In genomic region chr16:12696939-12697621, GRCm38 (mm10) we compare ENCODE assay signal across 15 mouse cellular contexts.
A peak's percentile ranks its signal among the peaks of the same experiment; 100 is the strongest.
DNase-seq lines count a peak whose midpoint lies in the region; ATAC-seq lines count a peak whose summit lies in the region.
"Had no signal": no experiment of that assay in that cellular context is flagged by ENCODE, and none has a peak within 500 bp of the region (broad histone marks: within the 10 kb centered on the region; RNA-seq: fewer than 3 reads in every experiment).

No protein-coding gene starts in this region.

- 52% methylated on average over 10 of the region's 10 CpGs for WGBS in liver, embryonic 11.5 days
- 91% methylated on average over 10 of the region's 10 CpGs for WGBS in forebrain, embryonic 15.5 days

- intact Hi-C loops in left cerebral cortex, postnatal 4 days (cut with DNase I) = no loop called here

- no peaks in the 10 kb centered on the region for H3K27me3 ChIP-seq in erythroblast, embryonic 14.5 days (ENCODE audit: control insufficient read depth)
- H3K27me3 ChIP-seq in liver, embryonic 11.5 days (replicated peaks; ENCODE audit: control insufficient read depth, insufficient read depth, low read length) = no peaks in the 10 kb centered on the region
- no peaks in the 10 kb centered on the region for H3K27me3 ChIP-seq in forebrain, embryonic 15.5 days
- H3K27me3 ChIP-seq: intestine, embryonic 15.5 days; neural tube, embryonic 13.5 days had no signal

- H3K4me2 ChIP-seq in liver, embryonic 11.5 days = peak overlapping the region; percentile 49
- no peak overlapping the region for H3K4me2 ChIP-seq in forebrain, embryonic 15.5 days (replicated peaks)
- H3K4me2 ChIP-seq: embryonic facial prominence, embryonic 13.5 days; intestine, embryonic 15.5 days; neural tube, embryonic 13.5 days had no signal

- no peak for ATAC-seq in erythroblast, adult 5-6 weeks (replicated peaks; ENCODE audit: low FRiP score, poor library complexity, severe bottlenecking)
- peak; percentile 94 for ATAC-seq in liver, embryonic 11.5 days (replicated peaks; ENCODE audit: low FRiP score)
- no peak for ATAC-seq in forebrain, embryonic 15.5 days (replicated peaks)
- ATAC-seq: activated CD4-positive, CD25-positive, alpha-beta regulatory T cell, adult 4 months; intestine, embryonic 15.5 days had no signal

- peak overlapping the region; percentile 17 for H3K4me3 ChIP-seq in erythroblast, embryonic 14.5 days (replicated peaks)
- no peak overlapping the region for H3K4me3 ChIP-seq in liver, embryonic 11.5 days (ENCODE audit: low read depth, low read length)
- no peak overlapping the region for H3K4me3 ChIP-seq in forebrain, embryonic 15.5 days
- H3K4me3 ChIP-seq: embryonic facial prominence, embryonic 13.5 days; intestine, embryonic 15.5 days; neural tube, embryonic 13.5 days had no signal

- peak; percentile 41 for DNase-seq in heart, adult 8-10 months (ENCODE audit: low spot score)
- peak; percentile 36 for DNase-seq in liver, embryonic 11.5 days (ENCODE audit: low spot score)
- peak; percentile 36 for DNase-seq in lung, postnatal 25 days (ENCODE audit: low spot score)
- no peak for DNase-seq in thymus, adult 18-20 months
- DNase-seq in left cerebral cortex, postnatal 4 days = no peak
- DNase-seq: cerebellum, adult 2 months; midbrain, embryonic 14.5 days had no signal

- H3K9ac ChIP-seq in liver, embryonic 11.5 days (ENCODE audit: low read depth, low read length) = no peak overlapping the region
- H3K9ac ChIP-seq in forebrain, embryonic 15.5 days (replicated peaks) = no peak overlapping the region
- H3K9ac ChIP-seq: embryonic facial prominence, embryonic 13.5 days; intestine, embryonic 15.5 days; neural tube, embryonic 13.5 days had no signal

- no peaks in the 10 kb centered on the region for H3K9me3 ChIP-seq in erythroblast, embryonic 14.5 days (ENCODE audit: control insufficient read depth, low read length)
- no peaks in the 10 kb centered on the region for H3K9me3 ChIP-seq in liver, embryonic 11.5 days (ENCODE audit: control insufficient read depth, low read length)
- no peaks in the 10 kb centered on the region for H3K9me3 ChIP-seq in forebrain, embryonic 15.5 days
- H3K9me3 ChIP-seq: embryonic facial prominence, embryonic 13.5 days; G1E; intestine, embryonic 15.5 days; neural tube, embryonic 13.5 days had no signal

- peaks cover 52% of the 10 kb centered on the region for H3K4me1 ChIP-seq in erythroblast, embryonic 14.5 days (ENCODE audit: control insufficient read depth)
- H3K4me1 ChIP-seq in liver, embryonic 11.5 days (replicated peaks; ENCODE audit: control insufficient read depth, insufficient read depth, low read length) = peaks cover 11% of the 10 kb centered on the region
- peaks cover 11% of the 10 kb centered on the region; the same call in 1 of the 2 replicates for H3K4me1 ChIP-seq in forebrain, embryonic 15.5 days
- H3K4me1 ChIP-seq: embryonic facial prominence, embryonic 13.5 days; intestine, embryonic 15.5 days; neural tube, embryonic 13.5 days had no signal

- no peaks in the 10 kb centered on the region for H3K36me3 ChIP-seq in erythroblast, embryonic 14.5 days (ENCODE audit: control insufficient read depth)
- H3K36me3 ChIP-seq in liver, embryonic 11.5 days (ENCODE audit: control insufficient read depth, insufficient read depth, low read length) = no peaks in the 10 kb centered on the region
- no peaks in the 10 kb centered on the region for H3K36me3 ChIP-seq in forebrain, embryonic 15.5 days
- H3K36me3 ChIP-seq: embryonic facial prominence, embryonic 13.5 days; G1E; intestine, embryonic 15.5 days; neural tube, embryonic 13.5 days had no signal

- peak overlapping the region; percentile 60 for H3K27ac ChIP-seq in liver, embryonic 11.5 days (ENCODE audit: low read depth, low read length)
- no peak overlapping the region for H3K27ac ChIP-seq in forebrain, embryonic 15.5 days (replicated peaks)
- H3K27ac ChIP-seq: embryonic facial prominence, embryonic 13.5 days; intestine, embryonic 15.5 days; neural tube, embryonic 13.5 days had no signal

Comparison
In these comparisons a context has a peak if more than half of its experiments do, and no peak if none do; other contexts are left out.
1. DNase-seq: peak in heart, adult 8-10 months (single experiment), liver, embryonic 11.5 days (single experiment) and lung, postnatal 25 days (single experiment); none in thymus, adult 18-20 months (0 of 2) and left cerebral cortex, postnatal 4 days (single experiment).